Mouse (Mus musculus) erythroblast, embryonic 14.5 days (primary cell): ENCODE data around the gene Wfdc15a.

Source experiments
- GATA1 ChIP-seq: IDR thresholded peaks from 2 replicates; pipeline ENCODE4 v1.6.1; 2012; ENCODE audit warnings: low read length, inconsistent platforms, mixed read lengths
- TAL1 ChIP-seq: IDR thresholded peaks from 3 replicates; pipeline ENCODE4 v1.6.1; 2012; ENCODE audit warnings: low read length, inconsistent platforms, mixed read lengths

DNA sequence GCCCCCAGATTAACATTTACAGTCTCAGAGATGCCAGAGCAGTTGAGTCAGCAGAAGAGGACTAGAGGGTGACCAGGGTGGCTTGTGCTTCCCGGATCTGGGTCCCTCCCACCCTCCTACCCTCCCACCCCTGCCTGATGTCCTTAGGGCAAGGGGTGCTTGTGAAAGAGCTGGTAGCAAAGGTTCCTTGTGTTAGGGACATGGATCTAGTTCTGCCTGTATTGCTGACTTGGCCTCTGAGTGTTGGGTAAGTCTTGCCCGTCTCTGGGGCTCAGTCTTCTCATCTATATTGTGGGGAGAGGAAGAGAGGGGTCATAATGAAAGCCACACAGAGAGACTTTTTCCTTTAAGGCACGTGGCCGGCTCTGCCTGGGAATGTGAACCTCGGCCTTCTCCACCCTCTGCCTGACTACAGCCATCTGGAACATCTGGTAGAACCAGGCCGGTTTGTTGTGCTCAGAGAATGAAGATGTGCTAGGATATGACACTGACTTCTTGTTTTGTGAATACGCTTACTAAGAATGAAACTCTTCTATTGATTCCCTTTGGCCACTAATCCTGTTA is 17.2 kb downstream of the Wfdc15a start, which contains the start of gene Wfdc5:
- no peak for TF ChIP-seq TAL1
- no peak for TF ChIP-seq GATA1
